ENCODE assay signal across 17 mouse cellular contexts in genomic region chr13:40923756-40924315, GRCm38 (mm10).
"Had no signal": no experiment of that assay in that cellular context is flagged by ENCODE, and none has a peak within 500 bp of the region (broad histone marks: within the 10 kb centered on the region; RNA-seq: fewer than 3 reads in every experiment).

No protein-coding gene starts in this region.

- H3K36me3 ChIP-seq: limb, embryonic 15.5 days; liver, embryonic 12.5 days; midbrain, embryonic 12.5 days; neural tube, embryonic 15.5 days had no signal

- H3K27me3 ChIP-seq: limb, embryonic 15.5 days; neural tube, embryonic 15.5 days had no signal

- H3K4me1 ChIP-seq: midbrain, embryonic 12.5 days; neural tube, embryonic 15.5 days had no signal

- H3K27ac ChIP-seq: kidney, postnatal 0 days; liver, embryonic 12.5 days; midbrain, embryonic 12.5 days; neural tube, embryonic 15.5 days; stomach, postnatal 0 days had no signal

- ATAC-seq: intestine, postnatal 0 days; liver, embryonic 12.5 days had no signal

- DNase-seq: kidney, adult 8-10 months; kidney, postnatal 36 days; lung, embryonic 14.5 days; lung, postnatal 10 days; lung, postnatal 4 days; right cerebral cortex, adult 18-20 months; right cerebral cortex, postnatal 25 days; thymus, adult 18-20 months; thymus, postnatal 36 days had no signal

- H3K4me3 ChIP-seq: limb, embryonic 15.5 days; liver, embryonic 12.5 days; megakaryocyte, embryonic 14.5 days; midbrain, embryonic 12.5 days; neural tube, embryonic 15.5 days had no signal

- H3K4me2 ChIP-seq: limb, embryonic 15.5 days; liver, embryonic 12.5 days; lung, embryonic 14.5 days; midbrain, embryonic 12.5 days; neural tube, embryonic 15.5 days had no signal

- H3K9ac ChIP-seq: limb, embryonic 15.5 days; liver, embryonic 12.5 days; lung, embryonic 14.5 days; midbrain, embryonic 12.5 days; neural tube, embryonic 15.5 days had no signal

- H3K9me3 ChIP-seq: limb, embryonic 15.5 days; liver, embryonic 12.5 days; megakaryocyte, embryonic 14.5 days; midbrain, embryonic 12.5 days; neural tube, embryonic 15.5 days had no signal
